Mouse (Mus musculus) ovary, postnatal 14 days (tissue): ENCODE measurements around the gene Zfp94.
"Not testable (repeated sequence)": the region's sequence is repeated elsewhere in the genome, so short reads cannot be mapped to it uniquely, and the experiment has no call there.

Experiments
- DNase-seq: peaks from one replicate; pipeline ENCODE4 v3.0.0; 2022; ENCODE audit warnings: low spot score

Zfp94 gene

GRCm38 (mm10) chr7:24315726-24316566 lies 520 bp downstream of the Zfp94 start:
- no peak for DNase-seq

GRCm38 (mm10) chr7:24300771-24301282 lies 15.6 kb downstream of the Zfp94 start, which contains the start of gene Zfp61:
TSS of gene Zfp61 (minus strand) at chr7:24301232.
- DNase-seq, result no peak

- no peak for DNase-seq
Observed at GRCm38 (mm10) chr7:24299823-24300481, 16.5 kb downstream of the Zfp94 start.

- peak; percentile 50 for DNase-seq
Observed at GRCm38 (mm10) chr7:24298973-24299708, 17.3 kb downstream of the Zfp94 start.

- DNase-seq, result no peak
Observed at GRCm38 (mm10) chr7:24298635-24298972, 17.9 kb downstream of the Zfp94 start.

- no peak for DNase-seq
Observed at GRCm38 (mm10) chr7:24297361-24298095, 18.9 kb downstream of the Zfp94 start.

- no peak for DNase-seq
Observed at GRCm38 (mm10) chr7:24296386-24296785, 20.1 kb downstream of the Zfp94 start.

GRCm38 (mm10) chr7:24295376-24295775 lies 21.1 kb downstream of the Zfp94 start:
- DNase-seq, result no peak

GRCm38 (mm10) chr7:24294763-24295162 lies 21.7 kb downstream of the Zfp94 start:
- no peak for DNase-seq

- no peak for DNase-seq
Observed at GRCm38 (mm10) chr7:24293061-24293851, 23.2 kb downstream of the Zfp94 start.

GRCm38 (mm10) chr7:24291387-24292090 lies 24.9 kb downstream of the Zfp94 start:
- DNase-seq, result no peak

- no peak for DNase-seq
Observed at GRCm38 (mm10) chr7:24290106-24290693, 26.3 kb downstream of the Zfp94 start.

GRCm38 (mm10) chr7:24288512-24288911 lies 28.0 kb downstream of the Zfp94 start:
- no peak for DNase-seq

- DNase-seq, result no peak
Observed at GRCm38 (mm10) chr7:24287670-24288069, 28.8 kb downstream of the Zfp94 start.

GRCm38 (mm10) chr7:24286916-24287315 lies 29.6 kb downstream of the Zfp94 start:
- DNase-seq, result no peak

- no peak for DNase-seq
Observed at GRCm38 (mm10) chr7:24286090-24286489, 30.4 kb downstream of the Zfp94 start.

GRCm38 (mm10) chr7:24280858-24281145 lies 35.7 kb downstream of the Zfp94 start:
- no peak for DNase-seq

- DNase-seq, result no peak
Observed at GRCm38 (mm10) chr7:24280031-24280857, 36.2 kb downstream of the Zfp94 start.

GRCm38 (mm10) chr7:24278771-24279170 lies 37.7 kb downstream of the Zfp94 start:
- not testable (repeated sequence) for DNase-seq
